Mouse (Mus musculus): ENCODE data around the gene 1700011L22Rik.

1700011L22Rik gene

GRCm38 (mm10) chr8:79164336-79164735, 84.0 kb downstream of the 1700011L22Rik start:
- no peak for DNase-seq

- no peak for DNase-seq
These were observed 85.6 kb downstream of the 1700011L22Rik start for GRCm38 (mm10) chr8:79162533-79163308.

DNA sequence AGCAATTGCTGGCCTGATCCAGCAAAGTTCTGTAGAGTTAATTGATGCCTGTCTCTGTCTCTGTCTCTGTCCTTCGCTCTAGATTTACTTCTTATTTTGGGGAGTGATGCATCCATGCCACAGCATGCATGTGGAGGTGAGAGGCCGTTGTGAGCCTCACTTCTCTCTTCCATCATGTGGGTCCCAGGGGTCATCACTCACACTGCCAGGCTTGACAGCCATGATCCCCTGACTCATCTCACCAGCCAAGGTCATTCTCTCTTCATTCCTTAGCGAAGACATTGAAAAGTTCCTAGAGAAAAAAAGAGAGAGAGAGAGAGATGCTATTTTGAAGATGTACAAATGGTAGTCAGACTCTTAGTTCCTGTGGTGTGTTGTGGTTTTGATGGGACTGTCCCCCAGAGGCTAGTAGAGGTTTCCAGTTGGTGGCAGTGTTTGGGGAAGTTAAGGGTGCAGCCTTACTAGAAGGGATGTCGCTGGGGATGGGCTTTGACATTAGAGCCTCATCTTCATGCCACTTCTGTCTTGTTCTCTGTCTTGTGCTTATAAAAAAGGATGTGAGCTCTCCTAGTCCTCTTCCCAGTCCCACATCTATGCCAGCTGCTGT, 87.1 kb downstream of the 1700011L22Rik start:
- no peak for DNase-seq
